Mouse (Mus musculus) stomach, embryonic 14.5 days (tissue): ENCODE measurements around the gene Gatm. TPM values are rescaled to one million over a fixed set of nuclear protein-coding genes. Genes with fewer than 3 reads are reported as not detected.
A peak's percentile ranks its signal among the peaks of the same experiment; 100 is the strongest.

Experiments
- ATAC-seq: fragments of 200-750 bp; cut with Nextera tagmentation; 2 replicates; pipeline ENCODE4 v1.8.0; 2017; ENCODE audit warnings: low read depth, moderate TSS enrichment; ENCODE audit not compliant: insufficient number of reproducible peaks, insufficient read depth, low FRiP score
- H3K27ac ChIP-seq: fragments of 300-500 bp; sonication (generic); 2 replicates; pipeline ENCODE4 v1.5.1; 2014; ENCODE audit warnings: mild to moderate bottlenecking, low read length, moderate library complexity, mixed read lengths
- H3K27me3 ChIP-seq: fragments of 300-500 bp; sonication (generic); 2 replicates; pipeline ENCODE4 v1.6.1; 2014; ENCODE audit warnings: low read length, control low read depth, mixed read lengths; ENCODE audit not compliant: control insufficient read depth, insufficient read depth
- H3K36me3 ChIP-seq: fragments of 300-500 bp; sonication (generic); 2 replicates; pipeline ENCODE4 v1.6.1; 2014; ENCODE audit warnings: mild to moderate bottlenecking, control low read depth, low read length, moderate library complexity, mixed read lengths; ENCODE audit not compliant: control insufficient read depth, insufficient read depth
- H3K4me1 ChIP-seq: fragments of 300-500 bp; sonication (generic); 2 replicates; pipeline ENCODE4 v1.6.1; 2014; ENCODE audit warnings: low read length, control low read depth, mixed read lengths; ENCODE audit not compliant: control insufficient read depth, insufficient read depth
- H3K4me2 ChIP-seq: fragments of 300-500 bp; sonication (generic); replicated peaks from 2 replicates; pipeline ENCODE4 v1.6.1; 2014; ENCODE audit warnings: low read depth, low read length, control low read depth
- H3K4me3 ChIP-seq: fragments of 300-500 bp; sonication (generic); 2 replicates; pipeline ENCODE4 v1.5.1; 2014; ENCODE audit warnings: low read depth, low read length, control low read depth
- H3K9ac ChIP-seq: fragments of 300-500 bp; sonication (generic); replicated peaks from 2 replicates; pipeline ENCODE4 v1.6.1; 2014; ENCODE audit warnings: low read depth, mild to moderate bottlenecking, control low read depth, low read length, moderate library complexity, mixed read lengths
- H3K9me3 ChIP-seq: fragments of 300-500 bp; sonication (generic); 2 replicates; pipeline ENCODE4 v1.6.1; 2016; ENCODE audit warnings: low read depth, low read length, control low read depth; ENCODE audit not compliant: control insufficient read depth
- WGBS: fragments of 180-500 bp; shearing (Covaris S2); extraction: QIAGEN DNeasy Blood & Tissue Kit; methylation state at CpG from one replicate; pipeline ENCODE4 v1.1.7; 2014; 5-methylcytosine and 5-hydroxymethylcytosine counted together
- polyA plus RNA-seq: library from polyadenylated mRNA; unstranded; fragments of >200 nt; fragmentation: Nextera tagmentation; extraction: Ambion mirVana; gene quantifications from 2 replicates; pipeline ENCODE4 v1.2.1, GENCODE M21; 2014

Gatm gene
- polyA plus RNA-seq, 1 experiment from 2014 or later: 11.2 TPM

DNA sequence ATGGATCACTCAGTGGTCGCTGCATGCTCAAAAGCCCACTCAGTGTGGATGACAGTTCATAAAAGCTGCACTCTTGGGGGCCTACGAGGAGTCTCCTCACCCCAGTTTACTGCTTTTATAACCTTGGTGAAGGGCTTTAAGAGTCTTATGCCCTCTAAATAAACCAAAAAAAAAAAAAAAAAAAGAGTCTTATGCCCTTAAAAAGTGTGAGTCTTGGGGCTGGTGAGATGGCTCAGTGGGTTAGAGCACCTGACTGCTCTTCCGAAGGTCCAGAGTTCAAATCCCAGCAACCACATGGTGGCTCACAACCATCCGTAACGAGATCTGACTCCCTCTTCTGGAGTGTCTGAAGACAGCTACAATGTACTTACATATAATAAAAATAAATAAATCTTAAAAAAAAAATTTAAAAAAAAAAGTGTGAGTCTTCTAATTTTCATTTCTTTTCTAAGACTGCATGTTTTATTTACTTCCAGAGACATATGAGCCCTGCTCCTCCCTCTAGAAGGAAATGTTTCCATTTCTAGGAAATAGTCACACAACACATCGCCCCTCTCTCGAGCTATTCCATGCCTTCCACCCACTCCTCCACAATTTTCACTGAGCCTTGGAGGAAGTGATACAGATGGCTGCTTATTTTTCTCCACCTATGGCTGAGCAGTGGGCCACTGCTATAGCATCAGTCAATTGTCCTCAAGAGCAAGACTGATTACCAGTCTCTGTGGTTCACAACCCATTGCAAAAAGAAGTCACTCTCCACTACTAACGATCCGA lies 10.4 kb upstream of the Gatm start:
- no peaks in the 10 kb centered on the region for H3K4me1 ChIP-seq
- H3K9ac ChIP-seq: no peak overlapping the region
- no peak overlapping the region for H3K4me2 ChIP-seq
- WGBS: 78% methylated on average over 9 of the region's 9 CpGs
- no peak overlapping the region for H3K4me3 ChIP-seq
- H3K27me3 ChIP-seq: no peaks in the 10 kb centered on the region
- H3K36me3 ChIP-seq: no peaks in the 10 kb centered on the region
- no peaks in the 10 kb centered on the region for H3K9me3 ChIP-seq
- no peak overlapping the region for H3K27ac ChIP-seq
- no peak for ATAC-seq

DNA sequence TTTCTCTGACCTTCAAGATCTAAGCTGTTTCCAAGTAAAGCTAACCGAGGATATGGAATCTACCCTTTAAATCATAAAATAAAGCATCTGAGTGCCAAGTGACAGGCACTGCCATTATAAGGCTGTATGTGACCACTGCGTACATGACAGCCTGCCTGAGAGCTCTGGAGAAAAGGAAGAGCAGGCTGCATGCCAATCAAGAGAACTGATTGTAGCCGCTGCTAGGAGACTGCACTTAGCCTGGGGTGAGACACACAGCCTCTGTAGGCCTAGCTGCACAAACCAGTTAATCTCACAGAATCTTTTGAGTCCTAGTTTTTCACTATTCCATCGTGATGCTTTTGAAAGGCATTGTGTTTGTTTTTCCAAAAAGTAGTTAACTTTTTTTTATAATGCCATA lies 7.6 kb upstream of the Gatm start:
- Histone ChIP-seq H3K4me1 (no peaks in the 10 kb centered on the region), H3K9me3 (no peaks in the 10 kb centered on the region), H3K4me3 (no peak overlapping the region), H3K27ac (no peak overlapping the region), H3K27me3 (no peaks in the 10 kb centered on the region), H3K4me2 (no peak overlapping the region), H3K36me3 (no peaks in the 10 kb centered on the region), H3K9ac (no peak overlapping the region)
- no peak for ATAC-seq
- WGBS: 66% methylated on average over 4 of the region's 4 CpGs

DNA sequence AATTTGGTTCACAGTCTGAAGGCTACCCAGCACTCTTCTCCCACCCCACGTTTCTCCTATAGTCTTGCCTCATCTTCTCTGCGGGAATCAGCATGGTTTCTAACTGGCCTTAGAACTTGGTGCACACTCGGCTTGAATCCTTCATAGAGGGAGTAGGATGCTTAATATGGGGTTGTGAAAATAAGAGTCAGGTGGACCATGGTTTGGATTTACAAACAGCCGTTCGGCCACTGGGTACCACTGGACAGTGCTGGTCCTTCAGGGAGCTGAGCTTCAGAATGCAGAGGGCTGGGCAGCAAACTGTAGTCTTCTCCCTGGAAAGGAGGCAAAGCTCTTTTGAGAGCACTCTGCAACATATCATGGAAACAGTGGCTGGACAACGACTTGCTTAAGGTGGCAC lies 6.7 kb upstream of the Gatm start:
- H3K4me2 ChIP-seq: no peak overlapping the region
- H3K4me1 ChIP-seq: no peaks in the 10 kb centered on the region
- H3K9me3 ChIP-seq: no peaks in the 10 kb centered on the region
- H3K9ac ChIP-seq: no peak overlapping the region
- H3K27ac ChIP-seq: no peak overlapping the region
- ATAC-seq: no peak
- H3K4me3 ChIP-seq: no peak overlapping the region
- no peaks in the 10 kb centered on the region for H3K27me3 ChIP-seq
- H3K36me3 ChIP-seq: no peaks in the 10 kb centered on the region
- WGBS: 81% methylated on average over 6 of the region's 6 CpGs

DNA sequence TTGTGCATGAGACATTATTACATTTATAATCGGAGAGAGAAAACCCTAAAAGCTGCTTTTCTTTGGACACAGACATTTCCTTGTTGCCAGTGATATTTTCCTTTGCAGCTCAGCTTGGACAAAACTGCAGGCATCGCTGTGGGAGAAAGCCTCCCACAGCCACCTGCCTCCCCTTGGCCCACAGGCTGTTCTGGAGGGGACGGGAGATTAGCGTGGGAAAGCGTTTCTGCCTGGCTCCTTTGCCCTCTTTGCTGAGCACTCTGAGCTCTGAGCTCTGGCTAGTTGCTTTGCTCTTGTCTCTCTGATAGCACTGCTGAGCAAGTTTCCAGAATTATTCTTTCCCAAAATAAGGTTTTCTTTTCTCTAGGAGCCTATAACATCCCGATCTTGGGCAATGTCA lies 5.1 kb upstream of the Gatm start:
- no peak overlapping the region for H3K4me2 ChIP-seq
- no peak overlapping the region for H3K4me3 ChIP-seq
- H3K9me3 ChIP-seq: no peaks in the 10 kb centered on the region
- no peaks in the 10 kb centered on the region for H3K36me3 ChIP-seq
- no peaks in the 10 kb centered on the region for H3K4me1 ChIP-seq
- H3K9ac ChIP-seq: no peak overlapping the region
- no peak for ATAC-seq
- H3K27me3 ChIP-seq: no peaks in the 10 kb centered on the region
- no peak overlapping the region for H3K27ac ChIP-seq
- 76% methylated on average over 6 of the region's 6 CpGs for WGBS

DNA sequence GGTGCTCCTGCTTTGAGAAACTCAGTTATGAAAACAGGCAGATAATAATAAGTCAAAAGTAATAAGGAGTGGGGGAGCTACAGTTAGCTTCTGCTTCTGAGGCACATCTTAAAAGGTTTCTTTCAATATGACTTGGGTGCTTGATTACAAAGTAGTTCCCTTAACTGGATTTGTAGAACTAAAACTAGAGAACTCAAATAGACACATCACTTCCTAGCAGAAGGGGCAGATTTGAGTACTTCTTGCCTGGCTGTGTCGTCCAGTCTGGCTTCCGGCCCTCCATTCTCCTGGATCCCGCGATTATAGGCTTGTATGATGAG lies 511 bp upstream of the Gatm start:
- H3K4me2 ChIP-seq: peak overlapping the region; percentile 89
- H3K9ac ChIP-seq: no peak overlapping the region
- 83% methylated on average over 4 of the region's 4 CpGs for WGBS
- H3K27ac ChIP-seq: no peak overlapping the region
- H3K36me3 ChIP-seq: no peaks in the 10 kb centered on the region
- no peaks in the 10 kb centered on the region for H3K27me3 ChIP-seq
- H3K4me1 ChIP-seq: no peaks in the 10 kb centered on the region
- ATAC-seq: no peak
- no peaks in the 10 kb centered on the region for H3K9me3 ChIP-seq
- H3K4me3 ChIP-seq: peak overlapping the region; percentile 40; the same call in 1 of the 2 replicates

DNA sequence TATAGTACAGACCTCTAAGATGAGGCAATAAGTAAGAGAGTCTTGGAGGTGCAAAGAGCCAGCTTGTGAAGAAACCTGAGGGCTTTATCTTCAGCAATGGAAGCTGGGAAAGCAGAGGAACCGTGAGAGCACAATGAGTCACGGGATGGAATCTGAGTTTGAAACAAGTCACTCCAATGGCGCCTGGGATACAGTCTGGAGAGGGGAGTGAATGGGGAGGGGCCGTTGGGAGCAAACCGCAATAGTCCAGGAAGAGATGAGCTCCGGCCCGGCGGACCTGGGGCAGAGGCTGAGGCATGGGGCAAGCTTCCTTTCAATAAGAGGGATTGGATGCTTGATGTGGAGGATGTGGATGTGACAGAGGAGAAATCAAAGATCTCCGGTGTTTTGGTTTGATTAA lies 2.3 kb downstream of the Gatm start:
- no peak for ATAC-seq
- Histone ChIP-seq H3K4me3 (no peak overlapping the region), H3K4me2 (no peak overlapping the region), H3K4me1 (no peaks in the 10 kb centered on the region), H3K36me3 (no peaks in the 10 kb centered on the region), H3K9me3 (no peaks in the 10 kb centered on the region), H3K27ac (no peak overlapping the region), H3K27me3 (no peaks in the 10 kb centered on the region), H3K9ac (no peak overlapping the region)
- 74% methylated on average over 9 of the region's 9 CpGs for WGBS

DNA sequence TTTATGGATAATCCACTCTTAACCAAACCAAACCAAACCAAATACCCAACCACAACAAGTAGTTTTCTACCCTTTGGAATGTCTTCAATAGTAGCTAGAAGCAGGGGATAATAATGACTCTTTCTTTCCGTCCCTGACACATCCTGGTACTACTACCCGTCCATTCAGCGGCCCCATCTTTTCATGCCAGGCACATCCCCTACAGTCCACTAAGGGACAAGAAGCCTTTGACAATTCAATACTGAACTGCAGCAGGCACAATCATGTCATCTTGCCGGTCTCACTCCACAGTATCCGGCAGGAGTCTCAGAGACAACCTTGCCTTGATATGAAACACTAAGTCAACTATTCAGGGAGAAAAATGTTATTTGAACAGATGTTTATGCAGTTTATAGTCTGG lies 5.3 kb downstream of the Gatm start:
- no peak overlapping the region for H3K4me3 ChIP-seq
- H3K36me3 ChIP-seq: no peaks in the 10 kb centered on the region
- H3K27me3 ChIP-seq: no peaks in the 10 kb centered on the region
- WGBS: 82% methylated on average over 5 of the region's 5 CpGs
- no peak for ATAC-seq
- H3K27ac ChIP-seq: no peak overlapping the region
- H3K4me2 ChIP-seq: no peak overlapping the region
- H3K9me3 ChIP-seq: no peaks in the 10 kb centered on the region
- no peaks in the 10 kb centered on the region for H3K4me1 ChIP-seq
- no peak overlapping the region for H3K9ac ChIP-seq

DNA sequence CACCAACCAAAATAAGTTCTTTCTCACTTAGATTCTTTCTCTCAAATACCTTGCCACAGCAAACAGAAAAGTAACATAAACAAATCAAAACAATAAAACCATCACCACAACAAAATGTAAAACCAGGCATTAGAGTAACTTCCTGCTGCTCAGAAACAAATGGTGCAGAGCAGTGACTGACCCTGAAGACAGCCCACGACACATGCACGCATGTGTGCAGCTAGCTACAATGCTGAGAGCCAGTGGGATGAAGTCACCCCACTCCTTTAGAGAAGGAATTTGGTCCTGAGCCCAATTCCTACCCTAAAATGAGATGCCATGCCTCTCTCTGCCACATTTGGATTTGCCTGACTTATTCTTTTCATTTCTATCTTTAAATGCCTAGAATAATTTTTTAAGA lies 9.7 kb downstream of the Gatm start:
- WGBS: 81% methylated on average over 2 of the region's 2 CpGs
- Histone ChIP-seq H3K36me3 (no peaks in the 10 kb centered on the region), H3K4me2 (no peak overlapping the region), H3K9me3 (no peaks in the 10 kb centered on the region), H3K27ac (no peak overlapping the region), H3K27me3 (no peaks in the 10 kb centered on the region), H3K4me3 (no peak overlapping the region), H3K4me1 (no peaks in the 10 kb centered on the region), H3K9ac (no peak overlapping the region)
- no peak for ATAC-seq

DNA sequence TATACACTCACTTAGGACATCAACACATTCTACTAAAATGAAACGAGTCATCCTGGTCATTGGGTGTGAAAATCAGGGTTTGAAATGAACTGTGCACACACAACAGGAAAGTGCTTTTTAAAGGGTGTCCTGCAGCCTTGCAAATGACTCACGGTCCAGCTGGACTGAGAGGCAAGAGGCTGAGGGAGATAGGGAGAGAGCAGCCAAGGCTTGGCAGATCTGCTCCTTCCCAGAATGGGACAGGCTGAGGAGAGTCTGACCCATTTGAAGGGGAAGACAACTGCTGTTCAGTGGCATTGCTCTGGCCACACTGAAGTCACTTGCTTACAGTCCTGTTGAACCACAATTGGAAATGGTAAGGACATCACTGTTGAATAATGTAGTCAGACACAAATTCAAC lies 11.4 kb downstream of the Gatm start:
- no peak for ATAC-seq
- Histone ChIP-seq H3K9me3 (no peaks in the 10 kb centered on the region), H3K36me3 (no peaks in the 10 kb centered on the region), H3K9ac (no peak overlapping the region), H3K27ac (no peak overlapping the region), H3K4me1 (no peaks in the 10 kb centered on the region), H3K4me2 (no peak overlapping the region), H3K27me3 (no peaks in the 10 kb centered on the region), H3K4me3 (no peak overlapping the region)
- WGBS: 79% methylated on average over 2 of the region's 2 CpGs
